Mouse (Mus musculus): ENCODE data around the gene Atg9b. TPM values are rescaled to one million over a fixed set of nuclear protein-coding genes. Genes with fewer than 3 reads are reported as not detected.

Atg9b gene
- polyA plus RNA-seq, 1 experiment from 2014 or later: 0.25 TPM

GRCm38 (mm10) chr5:24387264-24388241, 4.4 kb downstream of the Atg9b start:
- H3K36me3 ChIP-seq: no peaks in the 10 kb centered on the region
- H3K9ac ChIP-seq: peak overlapping the region; percentile 73
- no peak overlapping the region for H3K27ac ChIP-seq
- H3K4me3 ChIP-seq: peak overlapping the region; percentile 53
- WGBS: 1% methylated on average over 73 of the region's 73 CpGs
- H3K4me1 ChIP-seq: peaks cover 27% of the 10 kb centered on the region
- H3K27me3 ChIP-seq: peaks cover 53% of the 10 kb centered on the region
- H3K4me2 ChIP-seq: peak overlapping the region; percentile 99
- H3K9me3 ChIP-seq: no peaks in the 10 kb centered on the region
- ATAC-seq (ENCODE audit: insufficient number of reproducible peaks, insufficient read depth, low FRiP score, low TSS enrichment, low read depth): no peak

- H3K4me1 ChIP-seq: peaks cover 27% of the 10 kb centered on the region
These were observed 5.9 kb downstream of the Atg9b start for GRCm38 (mm10) chr5:24385887-24386550.

GRCm38 (mm10) chr5:24385374-24385773, 6.6 kb downstream of the Atg9b start:
- Histone ChIP-seq H3K4me2 (no peak overlapping the region), H3K27ac (no peak overlapping the region), H3K4me1 (peaks cover 27% of the 10 kb centered on the region), H3K4me3 (no peak overlapping the region), H3K9ac (no peak overlapping the region), H3K36me3 (no peaks in the 10 kb centered on the region), H3K27me3 (peaks cover 53% of the 10 kb centered on the region), H3K9me3 (no peaks in the 10 kb centered on the region)
- 89% methylated on average over 5 of the region's 5 CpGs for WGBS
- ATAC-seq (ENCODE audit: insufficient number of reproducible peaks, insufficient read depth, low FRiP score, low TSS enrichment, low read depth): no peak

More at GRCm38 (mm10) chr5:24385887-24386550, 5.9 kb downstream of the Atg9b start:
- Histone ChIP-seq H3K9ac (no peak overlapping the region), H3K36me3 (no peaks in the 10 kb centered on the region), H3K27me3 (peaks cover 53% of the 10 kb centered on the region), H3K27ac (no peak overlapping the region), H3K9me3 (no peaks in the 10 kb centered on the region), H3K4me3 (no peak overlapping the region), H3K4me2 (no peak overlapping the region)
- ATAC-seq (ENCODE audit: insufficient number of reproducible peaks, insufficient read depth, low FRiP score, low TSS enrichment, low read depth): no peak
- 80% methylated on average over 10 of the region's 10 CpGs for WGBS

GRCm38 (mm10) chr5:24384407-24384806, 7.5 kb downstream of the Atg9b start:
- 61% methylated on average over 6 of the region's 6 CpGs for whole genome bisulfite sequencing
- Histone ChIP-seq H3K4me3 (no peak overlapping the region), H3K9me3 (no peaks in the 10 kb centered on the region), H3K4me1 (peaks cover 27% of the 10 kb centered on the region), H3K4me2 (no peak overlapping the region), H3K9ac (no peak overlapping the region), H3K27ac (no peak overlapping the region), H3K27me3 (peaks cover 54% of the 10 kb centered on the region), H3K36me3 (no peaks in the 10 kb centered on the region)
- ATAC-seq (ENCODE audit: insufficient number of reproducible peaks, insufficient read depth, low FRiP score, low TSS enrichment, low read depth): no peak

- Histone ChIP-seq H3K27me3 (peaks cover 42% of the 10 kb centered on the region), H3K4me2 (peak overlapping the region; percentile 73), H3K9ac (peak overlapping the region; percentile 61), H3K4me3 (peak overlapping the region; percentile 52), H3K36me3 (no peaks in the 10 kb centered on the region), H3K9me3 (no peaks in the 10 kb centered on the region), H3K27ac (no peak overlapping the region), H3K4me1 (peaks cover 24% of the 10 kb centered on the region)
- WGBS: under 1% methylated on average over 34 of the region's 34 CpGs
- peak; percentile 82 for ATAC-seq (ENCODE audit: insufficient number of reproducible peaks, insufficient read depth, low FRiP score, low TSS enrichment, low read depth)
These were observed 8.7 kb downstream of the Atg9b start for GRCm38 (mm10) chr5:24383026-24383859.

GRCm38 (mm10) chr5:24381988-24382387, 10.0 kb downstream of the Atg9b start:
- H3K9ac ChIP-seq: no peak overlapping the region
- H3K4me2 ChIP-seq: no peak overlapping the region
- 39% methylated on average over 2 of the region's 2 CpGs for WGBS
- peaks cover 12% of the 10 kb centered on the region; the same call in 1 of the 2 replicates for H3K4me1 ChIP-seq
- no peak overlapping the region for H3K27ac ChIP-seq
- no peak for ATAC-seq (ENCODE audit: insufficient number of reproducible peaks, insufficient read depth, low FRiP score, low TSS enrichment, low read depth)
- H3K36me3 ChIP-seq: no peaks in the 10 kb centered on the region
- peaks cover 30% of the 10 kb centered on the region for H3K27me3 ChIP-seq
- no peaks in the 10 kb centered on the region for H3K9me3 ChIP-seq
- no peak overlapping the region for H3K4me3 ChIP-seq

- Histone ChIP-seq H3K27me3 (peaks cover 25% of the 10 kb centered on the region), H3K27ac (no peak overlapping the region), H3K4me3 (no peak overlapping the region), H3K9ac (no peak overlapping the region), H3K9me3 (no peaks in the 10 kb centered on the region), H3K36me3 (no peaks in the 10 kb centered on the region), H3K4me2 (no peak overlapping the region), H3K4me1 (peaks cover 12% of the 10 kb centered on the region; the same call in 1 of the 2 replicates)
- WGBS: 70% methylated on average over 6 of the region's 6 CpGs
- no peak for ATAC-seq (ENCODE audit: insufficient number of reproducible peaks, insufficient read depth, low FRiP score, low TSS enrichment, low read depth)
These were observed 10.5 kb downstream of the Atg9b start for GRCm38 (mm10) chr5:24381486-24381885.

- Histone ChIP-seq H3K36me3 (no peaks in the 10 kb centered on the region), H3K9me3 (no peaks in the 10 kb centered on the region), H3K27ac (no peak overlapping the region), H3K4me1 (peaks cover 12% of the 10 kb centered on the region; the same call in 1 of the 2 replicates), H3K4me2 (no peak overlapping the region), H3K4me3 (no peak overlapping the region), H3K27me3 (peaks cover 15% of the 10 kb centered on the region), H3K9ac (no peak overlapping the region)
- ATAC-seq (ENCODE audit: insufficient number of reproducible peaks, insufficient read depth, low FRiP score, low TSS enrichment, low read depth): no peak
- 90% methylated on average over 4 of the region's 4 CpGs for WGBS
These were observed 11.4 kb downstream of the Atg9b start for GRCm38 (mm10) chr5:24380499-24380898.

- Histone ChIP-seq H3K4me2 (no peak overlapping the region), H3K4me1 (peaks cover 12% of the 10 kb centered on the region; the same call in 1 of the 2 replicates), H3K27me3 (peaks cover 6% of the 10 kb centered on the region; the same call in 1 of the 2 replicates), H3K36me3 (no peaks in the 10 kb centered on the region), H3K9ac (no peak overlapping the region), H3K4me3 (no peak overlapping the region), H3K27ac (no peak overlapping the region), H3K9me3 (no peaks in the 10 kb centered on the region)
- no peak for ATAC-seq (ENCODE audit: insufficient number of reproducible peaks, insufficient read depth, low FRiP score, low TSS enrichment, low read depth)
- 62% methylated on average over 4 of the region's 4 CpGs for WGBS
These were observed 12.4 kb downstream of the Atg9b start for GRCm38 (mm10) chr5:24379501-24379900.

- H3K4me2 ChIP-seq: no peak overlapping the region
- H3K36me3 ChIP-seq: no peaks in the 10 kb centered on the region
- H3K27me3 ChIP-seq: peaks cover 5% of the 10 kb centered on the region; the same call in 1 of the 2 replicates
- no peaks in the 10 kb centered on the region for H3K9me3 ChIP-seq
- H3K4me1 ChIP-seq: peaks cover 11% of the 10 kb centered on the region; the same call in 1 of the 2 replicates
- 83% methylated on average over 2 of the region's 2 CpGs for WGBS
- no peak overlapping the region for H3K9ac ChIP-seq
- ATAC-seq (ENCODE audit: insufficient number of reproducible peaks, insufficient read depth, low FRiP score, low TSS enrichment, low read depth): no peak
- no peak overlapping the region for H3K27ac ChIP-seq
- no peak overlapping the region for H3K4me3 ChIP-seq
These were observed 13.2 kb downstream of the Atg9b start for GRCm38 (mm10) chr5:24378700-24379099.
